Mouse (Mus musculus): ENCODE results near the gene Adamts4.

DNA sequence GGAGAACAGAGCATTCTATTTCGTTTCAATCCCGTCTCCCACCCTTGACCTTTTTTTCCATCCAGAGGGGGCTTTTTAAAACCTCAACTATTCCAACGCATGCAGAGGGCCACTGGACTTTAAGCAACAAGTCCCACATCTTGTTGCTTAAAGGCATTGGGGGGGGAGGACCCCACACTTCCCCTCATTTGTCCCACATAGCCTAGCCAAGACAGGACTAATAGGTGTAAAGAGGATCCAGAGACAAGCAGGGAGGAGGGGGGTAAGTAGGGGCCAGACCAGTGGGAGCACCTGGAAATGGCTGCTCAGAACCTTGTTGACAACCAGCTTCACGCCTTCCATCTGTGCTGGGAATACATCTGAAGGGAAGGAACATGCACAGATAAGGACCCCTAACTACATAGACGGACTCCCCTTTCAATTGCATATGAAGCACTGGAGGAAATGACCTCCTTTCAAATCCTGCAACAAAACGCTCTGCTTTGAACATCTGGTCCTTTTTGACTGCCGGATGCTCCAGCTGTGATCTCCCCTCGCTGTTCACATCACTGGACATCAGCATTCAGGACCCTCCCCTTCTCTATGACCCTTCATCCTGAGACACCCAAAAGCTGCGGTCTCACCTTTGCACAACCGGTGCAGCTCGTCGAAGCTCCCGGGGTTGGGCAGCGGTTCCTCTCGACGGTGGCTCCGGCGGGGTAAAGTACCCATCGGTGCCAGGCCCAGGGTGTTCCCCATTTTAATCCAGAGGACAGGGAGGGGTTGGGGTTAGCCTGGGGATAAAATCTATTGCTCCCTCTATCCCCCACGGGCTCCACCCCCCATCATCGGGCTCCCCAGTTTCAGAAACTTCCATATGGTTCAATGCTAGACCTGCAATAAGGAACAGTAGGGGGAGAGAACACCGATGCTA, 28.7 kb upstream of the Adamts4 start:
- no peak for TF ChIP-seq TCF12 (IDR thresholded peaks at IDR 0.05; ENCODE audit: low read depth, low read length)
- no peak for TF ChIP-seq CTCF (conservative IDR thresholded peaks at IDR 0.05 in 1 of 2, IDR thresholded peaks at IDR 0.05 in 1 of 2; ENCODE audit: low read depth in 2 of 2, low read length in 2 of 2)
